Mouse (Mus musculus) liver, embryonic 16.5 days (tissue): Measurements from ENCODE around the gene BC024063. TPM values are rescaled to one million over a fixed set of nuclear protein-coding genes. Genes with fewer than 3 reads are reported as not detected.
A peak's percentile ranks its signal among the peaks of the same experiment; 100 is the strongest.
"Not testable (repeated sequence)": the region's sequence is repeated elsewhere in the genome, so short reads cannot be mapped to it uniquely, and the experiment has no call there.

ENCODE experiments used
- ATAC-seq: fragments of 200-750 bp; cut with Nextera tagmentation; 2 replicates; pipeline ENCODE4 v1.8.0; 2017; ENCODE audit warnings: low read depth, mild to moderate bottlenecking, moderate number of reproducible peaks, moderate library complexity
- H3K27ac ChIP-seq: fragments of 300-500 bp; sonication (generic); 2 replicates; pipeline ENCODE4 v1.5.1; 2014; ENCODE audit warnings: mild to moderate bottlenecking, low read length
- H3K27me3 ChIP-seq: fragments of 300-500 bp; sonication (generic); 2 replicates; pipeline ENCODE4 v1.6.1; 2014; ENCODE audit warnings: low read depth, low read length, mixed read lengths; ENCODE audit not compliant: control insufficient read depth, insufficient read depth
- H3K36me3 ChIP-seq: fragments of 300-500 bp; sonication (generic); 2 replicates; pipeline ENCODE4 v1.6.1; 2014; ENCODE audit warnings: mild to moderate bottlenecking; ENCODE audit not compliant: control insufficient read depth, insufficient read depth
- H3K4me1 ChIP-seq: fragments of 300-500 bp; sonication (generic); 2 replicates; pipeline ENCODE4 v1.6.1; 2014; ENCODE audit warnings: low read depth, low read length, mixed read lengths; ENCODE audit not compliant: control insufficient read depth
- H3K4me2 ChIP-seq: fragments of 300-500 bp; sonication (generic); 2 replicates; pipeline ENCODE4 v1.6.1; 2014; ENCODE audit warnings: low read depth, low read length, mixed read lengths
- H3K4me3 ChIP-seq: fragments of 300-500 bp; sonication (generic); 2 replicates; pipeline ENCODE4 v1.5.1; 2014; ENCODE audit warnings: low read depth, mild to moderate bottlenecking, low read length
- H3K9ac ChIP-seq: fragments of 300-500 bp; sonication (generic); 2 replicates; pipeline ENCODE4 v1.6.1; 2014; ENCODE audit warnings: low read depth, low read length
- H3K9me3 ChIP-seq: fragments of 300-500 bp; sonication (generic); replicated peaks from 2 replicates; pipeline ENCODE4 v1.6.1; 2016; ENCODE audit warnings: low read length; ENCODE audit not compliant: control insufficient read depth
- WGBS: fragments of 180-500 bp; shearing (Covaris S2); extraction: QIAGEN DNeasy Blood & Tissue Kit; methylation state at CpG from one replicate; pipeline ENCODE4 v1.1.7; 2014; ENCODE audit not compliant: insufficient replicate concordance; 5-methylcytosine and 5-hydroxymethylcytosine counted together
- polyA plus RNA-seq: library from polyadenylated mRNA; unstranded; fragments of >200 nt; fragmentation: Nextera tagmentation; extraction: Ambion mirVana; gene quantifications from 2 replicates; pipeline ENCODE4 v1.2.1, GENCODE M21; 2015

Gene BC024063
- 0.50 and 0.63 TPM in 2 replicates for polyA plus RNA-seq

GRCm38 (mm10) chr10:82082728-82083621 lies at the start of gene BC024063:
BC024063 (plus strand) TSS chr10:82083353.
- H3K9me3 ChIP-seq, H3K9ac ChIP-seq, H3K36me3 ChIP-seq, H3K4me1 ChIP-seq, H3K27me3 ChIP-seq, H3K27ac ChIP-seq: not testable (repeated sequence)
- WGBS, result 11% methylated on average over 42 of the region's 42 CpGs
- Histone ChIP-seq H3K4me2 (peak within 1 kb of the TSS; percentile 46), H3K4me3 (peak within 1 kb of the TSS; percentile 62)
- peak; percentile 97 for ATAC-seq

GRCm38 (mm10) chr10:82042191-82042590 lies 41.0 kb upstream of the BC024063 start:
- 52% methylated on average over 2 of the region's 2 CpGs for whole genome bisulfite sequencing
- ATAC-seq, result no peak

GRCm38 (mm10) chr10:82046603-82047002 lies 36.5 kb upstream of the BC024063 start:
- Histone ChIP-seq H3K27me3 (no peaks in the 10 kb centered on the region), H3K4me1 (peaks cover 3% of the 10 kb centered on the region), H3K9ac (no peak overlapping the region), H3K4me3 (no peak overlapping the region), H3K9me3 (peaks cover 2% of the 10 kb centered on the region), H3K36me3 (no peaks in the 10 kb centered on the region), H3K27ac (no peak overlapping the region), H3K4me2 (no peak overlapping the region)
- WGBS, result 59% methylated on average over 3 of the region's 3 CpGs
- no peak for ATAC-seq

More at GRCm38 (mm10) chr10:82042191-82042590, 41.0 kb upstream of the BC024063 start:
- Histone ChIP-seq H3K4me1 (no peaks in the 10 kb centered on the region), H3K4me2 (no peak overlapping the region), H3K9ac (no peak overlapping the region), H3K4me3 (no peak overlapping the region), H3K27me3 (no peaks in the 10 kb centered on the region), H3K27ac (no peak overlapping the region), H3K36me3 (no peaks in the 10 kb centered on the region), H3K9me3 (no peaks in the 10 kb centered on the region; the same call in 1 of the 2 replicates)

- H3K9ac ChIP-seq, result peak within 1 kb of the TSS; percentile 70
- no peaks in the 10 kb centered on the region for H3K27me3 ChIP-seq
- peak within 1 kb of the TSS; percentile 84 for H3K27ac ChIP-seq
- no peaks in the 10 kb centered on the region for H3K36me3 ChIP-seq
- peaks cover 2% of the 10 kb centered on the region for H3K9me3 ChIP-seq
- peaks cover 3% of the 10 kb centered on the region for H3K4me1 ChIP-seq
- peak within 1 kb of the TSS; percentile 72 for H3K4me2 ChIP-seq
- 7% methylated on average over 35 of the region's 35 CpGs for WGBS
- H3K4me3 ChIP-seq, result peak within 1 kb of the TSS; percentile 73
- peak; percentile 95 for ATAC-seq
Measured at GRCm38 (mm10) chr10:82047597-82048459, 35.3 kb upstream of the BC024063 start, which contains the start of gene Zfp873. Zfp873 (plus strand) TSS chr10:82048123.

GRCm38 (mm10) chr10:82048460-82048804 lies 34.7 kb upstream of the BC024063 start:
- H3K9me3 ChIP-seq, H3K36me3 ChIP-seq, H3K4me1 ChIP-seq, ATAC-seq, H3K27me3 ChIP-seq: not testable (repeated sequence)
- H3K4me2 ChIP-seq, result peak overlapping the region; percentile 72
- WGBS, result 17% methylated on average over 10 of the region's 10 CpGs
- peak overlapping the region; percentile 73 for H3K4me3 ChIP-seq
- peak overlapping the region; percentile 84; the same call in 1 of the 2 replicates for H3K27ac ChIP-seq
- peak overlapping the region; percentile 70 for H3K9ac ChIP-seq

GRCm38 (mm10) chr10:82083622-82083971 lies 444 bp downstream of the BC024063 start:
- H3K36me3 ChIP-seq, H3K27me3 ChIP-seq, ATAC-seq, H3K4me1 ChIP-seq, H3K9me3 ChIP-seq, H3K27ac ChIP-seq, H3K9ac ChIP-seq: not testable (repeated sequence)
- WGBS, result 17% methylated on average over 14 of the region's 14 CpGs
- Histone ChIP-seq H3K4me2 (peak overlapping the region; percentile 46), H3K4me3 (peak overlapping the region; percentile 62)

- Histone ChIP-seq H3K4me2 (no peak overlapping the region), H3K4me3 (no peak overlapping the region), H3K36me3 (no peaks in the 10 kb centered on the region), H3K9me3 (peaks cover 4% of the 10 kb centered on the region), H3K27me3 (no peaks in the 10 kb centered on the region), H3K9ac (no peak overlapping the region), H3K4me1 (no peaks in the 10 kb centered on the region), H3K27ac (no peak overlapping the region)
- 64% methylated on average over 3 of the region's 3 CpGs for WGBS
- no peak for ATAC-seq
Measured at GRCm38 (mm10) chr10:82117206-82117605, 34.1 kb downstream of the BC024063 start.

GRCm38 (mm10) chr10:82127850-82128401 lies 44.8 kb downstream of the BC024063 start, which contains the start of gene AU041133:
AU041133 (plus strand) TSS chr10:82128013.
- ATAC-seq, result peak; percentile 99
- Histone ChIP-seq H3K4me2 (peak within 1 kb of the TSS; percentile 68), H3K4me1 (0 out of 2 replicates have a peak, but pooled peaks cover 2% of the 10 kb centered on the region), H3K9ac (peak within 1 kb of the TSS; percentile 66), H3K27me3 (no peaks in the 10 kb centered on the region), H3K9me3 (no peaks in the 10 kb centered on the region; the same call in 1 of the 2 replicates), H3K27ac (peak within 1 kb of the TSS; percentile 40), H3K4me3 (peak within 1 kb of the TSS; percentile 68), H3K36me3 (no peaks in the 10 kb centered on the region)
- WGBS, result under 1% methylated on average over 41 of the region's 41 CpGs
